ENCODE assay signal across 9 mouse cellular contexts in the genomic region with DNA sequence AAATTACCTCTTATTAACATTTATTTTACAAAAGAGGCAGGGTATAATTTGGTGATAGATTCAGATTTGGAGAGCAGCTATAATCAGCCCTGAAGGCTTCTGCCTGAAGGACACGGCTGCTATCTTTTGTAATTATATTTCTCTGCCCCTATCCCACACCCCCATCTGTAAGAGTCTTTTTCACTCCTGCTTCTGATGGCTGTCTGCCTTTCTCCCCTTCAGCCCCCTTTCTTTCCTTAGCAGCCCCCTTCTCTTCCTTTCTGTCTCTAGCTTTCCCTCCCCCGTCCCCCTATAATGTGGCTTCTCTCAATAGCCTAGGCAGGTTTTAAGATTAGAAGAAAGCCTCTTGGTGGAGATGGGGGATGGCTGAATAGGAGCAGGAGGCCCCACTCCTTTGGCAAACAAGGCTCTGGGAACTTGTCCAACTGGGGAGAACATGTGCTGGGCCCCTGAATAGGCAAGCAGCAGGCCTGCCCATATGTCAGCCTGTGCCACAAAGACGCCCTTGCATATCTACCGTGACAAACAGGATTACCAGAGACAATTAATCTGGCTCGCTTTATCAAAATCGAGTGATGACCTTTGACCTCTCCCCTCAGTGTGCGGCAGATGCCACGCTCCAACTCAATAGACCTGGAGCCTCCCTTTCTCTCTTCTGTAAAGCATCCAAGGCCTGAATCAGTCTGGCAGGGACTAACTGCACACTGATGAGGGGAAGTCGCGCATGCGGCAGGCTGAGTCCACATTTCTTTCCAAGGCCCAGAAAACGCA.
A peak's percentile ranks its signal among the peaks of the same experiment; 100 is the strongest.
DNase-seq lines count a peak whose midpoint lies in the region; ATAC-seq and TF ChIP-seq lines count a peak whose summit lies in the region.
"Had no signal": no experiment of that assay in that cellular context is flagged by ENCODE, and none has a peak within 500 bp of the region (broad histone marks: within the 10 kb centered on the region; RNA-seq: fewer than 3 reads in every experiment).

No protein-coding gene starts in this region.

- H3K36me3 ChIP-seq in heart, embryonic 13.5 days, result no peaks in the 10 kb centered on the region
- H3K36me3 ChIP-seq in midbrain, embryonic 13.5 days, result no peaks in the 10 kb centered on the region
- no peaks in the 10 kb centered on the region for H3K36me3 ChIP-seq in stomach, embryonic 14.5 days (ENCODE audit: control insufficient read depth, insufficient read depth, low read length)
- H3K36me3 ChIP-seq: liver, embryonic 13.5 days had no signal

- H3K27ac ChIP-seq in heart, embryonic 13.5 days (replicated peaks), result peak overlapping the region; percentile 64
- peak overlapping the region; percentile 82 for H3K27ac ChIP-seq in midbrain, embryonic 13.5 days
- peak overlapping the region; percentile 63; the same call in 1 of the 2 replicates for H3K27ac ChIP-seq in stomach, embryonic 14.5 days (ENCODE audit: low read length)
- H3K27ac ChIP-seq: liver, embryonic 13.5 days had no signal

- peak overlapping the region; percentile 24; the same call in 1 of the 2 replicates for H3K4me2 ChIP-seq in heart, embryonic 13.5 days
- H3K4me2 ChIP-seq in midbrain, embryonic 13.5 days (replicated peaks), result no peak overlapping the region
- no peak overlapping the region for H3K4me2 ChIP-seq in stomach, embryonic 14.5 days (replicated peaks; ENCODE audit: low read depth, low read length)
- H3K4me2 ChIP-seq: liver, embryonic 13.5 days had no signal

- H3K9me3 ChIP-seq in heart, embryonic 13.5 days, result no peaks in the 10 kb centered on the region
- H3K9me3 ChIP-seq in midbrain, embryonic 13.5 days, result no peaks in the 10 kb centered on the region
- H3K9me3 ChIP-seq in stomach, embryonic 14.5 days (ENCODE audit: control insufficient read depth, low read depth, low read length), result no peaks in the 10 kb centered on the region
- H3K9me3 ChIP-seq: liver, embryonic 13.5 days had no signal

- TF ChIP-seq POLR2A in brain, embryonic 14.5 days (IDR thresholded peaks at IDR 0.05; ENCODE audit: borderline replicate concordance, extremely low read depth, insufficient read depth, insufficient read length, poor library complexity, severe bottlenecking), result no peak

- no peaks in the 10 kb centered on the region for H3K27me3 ChIP-seq in heart, embryonic 13.5 days (replicated peaks)
- H3K27me3 ChIP-seq in midbrain, embryonic 13.5 days, result no peaks in the 10 kb centered on the region
- no peaks in the 10 kb centered on the region for H3K27me3 ChIP-seq in stomach, embryonic 14.5 days (ENCODE audit: control insufficient read depth, insufficient read depth, low read length)
- H3K27me3 ChIP-seq: liver, embryonic 13.5 days had no signal

- no peak for TF ChIP-seq CTCF in brain, embryonic 14.5 days (IDR thresholded peaks at IDR 0.05; ENCODE audit: borderline replicate concordance, extremely low read depth, insufficient read depth, insufficient read length)

- 33% methylated on average over 12 of the region's 12 CpGs for WGBS in heart, embryonic 13.5 days
- WGBS in midbrain, embryonic 13.5 days, result 7% methylated on average over 12 of the region's 12 CpGs
- WGBS in stomach, embryonic 14.5 days, result 30% methylated on average over 12 of the region's 12 CpGs

- peaks cover 25% of the 10 kb centered on the region for H3K4me1 ChIP-seq in heart, embryonic 13.5 days
- H3K4me1 ChIP-seq in midbrain, embryonic 13.5 days (replicated peaks), result peaks cover 24% of the 10 kb centered on the region
- H3K4me1 ChIP-seq in stomach, embryonic 14.5 days (ENCODE audit: control insufficient read depth, insufficient read depth, low read length), result peaks cover 13% of the 10 kb centered on the region; the same call in 1 of the 2 replicates
- H3K4me1 ChIP-seq: liver, embryonic 13.5 days had no signal

- no peak overlapping the region for H3K4me3 ChIP-seq in heart, embryonic 13.5 days
- H3K4me3 ChIP-seq in midbrain, embryonic 13.5 days (replicated peaks), result no peak overlapping the region
- no peak overlapping the region for H3K4me3 ChIP-seq in stomach, embryonic 14.5 days (ENCODE audit: low read depth, low read length)
- H3K4me3 ChIP-seq: liver, embryonic 13.5 days had no signal

- ATAC-seq in heart, embryonic 13.5 days (ENCODE audit: extremely low read depth, insufficient number of reproducible peaks, low FRiP score, low TSS enrichment), result peak; percentile 61; the same call in 1 of the 2 replicates
- ATAC-seq in midbrain, embryonic 13.5 days, result peak; percentile 99
- peak; percentile 94 for ATAC-seq in stomach, embryonic 14.5 days (ENCODE audit: insufficient number of reproducible peaks, insufficient read depth, low FRiP score, low read depth)

- H3K9ac ChIP-seq in heart, embryonic 13.5 days, result no peak overlapping the region
- H3K9ac ChIP-seq in midbrain, embryonic 13.5 days (replicated peaks), result no peak overlapping the region
- no peak overlapping the region for H3K9ac ChIP-seq in stomach, embryonic 14.5 days (replicated peaks; ENCODE audit: low read depth, low read length)
- H3K9ac ChIP-seq: liver, embryonic 13.5 days had no signal

- peak; percentile 99 for DNase-seq in brain, embryonic 14.5 days (ENCODE audit: low read depth)
- DNase-seq in cerebellum, postnatal 36 days, result peak; percentile 81
- DNase-seq in layer of hippocampus, adult 9-11 months, result peak; percentile 92
- DNase-seq in spleen, postnatal 14 days (ENCODE audit: low spot score in 2 of 2), result no peak
- DNase-seq in thymus, postnatal 36 days, result no peak
- DNase-seq: liver, embryonic 13.5 days had no signal

Comparison
In these comparisons a context has a peak if more than half of its experiments do, and no peak if none do; other contexts are left out.
1. DNase-seq: peak in brain, embryonic 14.5 days (single experiment), cerebellum, postnatal 36 days (2 of 2) and layer of hippocampus, adult 9-11 months (single experiment); none in spleen, postnatal 14 days (0 of 2) and thymus, postnatal 36 days (0 of 2).
2. Peak in every context shown above with its lines, with median percentiles within 50 percentile points of each other: ATAC-seq and H3K27ac ChIP-seq.